Comparison of ENCODE assay signal across 8 mouse cellular contexts in the genomic region with DNA sequence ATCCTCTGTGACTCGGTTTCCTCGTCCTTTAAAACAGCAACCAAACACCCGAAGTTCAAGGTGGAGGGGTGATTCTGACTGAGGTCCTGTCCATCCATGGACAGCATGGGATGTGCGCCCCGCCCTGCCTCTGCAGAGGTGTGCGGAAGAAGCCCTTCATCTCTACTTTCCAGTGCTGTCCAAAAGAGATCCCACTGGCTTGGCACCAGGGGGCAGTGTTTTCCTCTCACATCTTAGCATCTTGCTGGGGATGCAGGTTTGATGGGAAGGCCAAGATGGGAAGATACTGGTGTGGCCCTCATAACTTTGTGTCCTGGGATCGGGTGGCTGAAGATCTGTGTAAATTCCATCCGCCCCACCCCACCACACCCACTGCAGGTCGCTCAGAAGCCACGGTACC. TPM values are rescaled to one million over a fixed set of nuclear protein-coding genes. Genes with fewer than 3 reads are reported as not detected.
DNase-seq lines count a peak whose midpoint lies in the region.

No protein-coding gene starts in this region.

- DNase-seq in adrenal gland, adult (ENCODE audit: inconsistent age in 2 of 2, low spot score in 1 of 2) = peak; percentile 50 to 75
- DNase-seq in adrenal gland, adult 8-10 months = no peak
- peak; percentile 32 to 58 for DNase-seq in layer of hippocampus, postnatal 25 days (ENCODE audit: extremely low spot score in 1 of 2, low spot score in 1 of 2)
- DNase-seq in layer of hippocampus, postnatal 36 days = no peak
- peak; percentile 31 for DNase-seq in MEL-GATA-1-ER (ENCODE audit: extremely low read depth, low read depth)
- peak; percentile 48 to 69 for DNase-seq in heart, postnatal 10 days
- peak; percentile 65 for DNase-seq in retina, postnatal 1 day
- no peak for DNase-seq in gastrocnemius, postnatal 4 days (ENCODE audit: low spot score in 2 of 2)

- intact Hi-C loops in heart, postnatal 10 days (cut with DNase I) = no loop called here

RNA-seq across cellular contexts. Expression of a gene that starts 10.8 kb away (rescaled TPM):
- 10 to 100 TPM in 2 of 4 experiments, 1 to 10 TPM in 2; 3.9 to 12.9 (median 9.3) TPM for total RNA-seq in adrenal gland, adult 8-10 months (2022)
- total RNA-seq in layer of hippocampus, postnatal 25 days (2021) = under 1 TPM; 0.63 to 0.79 TPM
- total RNA-seq in layer of hippocampus, postnatal 36 days (2021) = under 1 TPM in 1 of 2 experiments, not detected in 1; 0.25 TPM
- total RNA-seq in heart, postnatal 10 days (2021) = 10 to 100 TPM; 51.9 to 57.2 TPM
- 10 to 100 TPM; 19.0 to 26.8 TPM for total RNA-seq in gastrocnemius, postnatal 4 days (2021)

RNA-seq across cellular contexts. Expression of a gene that starts 11.6 kb away (rescaled TPM):
- total RNA-seq in adrenal gland, adult 8-10 months (2022) = 1 to 10 TPM in 2 of 4 experiments, under 1 TPM in 2; 0.52 to 2.2 (median 1.1) TPM
- total RNA-seq in layer of hippocampus, postnatal 25 days (2021) = not detected
- total RNA-seq in layer of hippocampus, postnatal 36 days (2021) = not detected
- 1 to 10 TPM; 2.2 to 2.6 TPM for total RNA-seq in heart, postnatal 10 days (2021)
- total RNA-seq in gastrocnemius, postnatal 4 days (2021) = 1 to 10 TPM; 3.2 to 3.5 TPM

RNA-seq across cellular contexts. Expression of a gene that starts 18.1 kb away (rescaled TPM):
- 100 to 1,000 TPM; 116 to 131 (median 124) TPM for total RNA-seq in adrenal gland, adult 8-10 months (2022)
- 10 to 100 TPM; 25.8 to 26.2 TPM for total RNA-seq in layer of hippocampus, postnatal 25 days (2021)
- 10 to 100 TPM; 24.0 to 24.3 TPM for total RNA-seq in layer of hippocampus, postnatal 36 days (2021)
- total RNA-seq in heart, postnatal 10 days (2021) = 100 to 1,000 TPM; 243 to 255 TPM
- total RNA-seq in gastrocnemius, postnatal 4 days (2021) = 100 to 1,000 TPM; 169 to 187 TPM

RNA-seq across cellular contexts. Expression of a gene that starts 48.3 kb away (rescaled TPM):
- total RNA-seq in adrenal gland, adult 8-10 months (2022) = 10 to 100 TPM; 19.8 to 26.6 (median 23.7) TPM
- total RNA-seq in layer of hippocampus, postnatal 25 days (2021) = 10 to 100 TPM in 1 of 2 experiments, 1 to 10 TPM in 1; 7.0 to 12.5 TPM
- 10 to 100 TPM in 1 of 2 experiments, 1 to 10 TPM in 1; 8.4 to 12.9 TPM for total RNA-seq in layer of hippocampus, postnatal 36 days (2021)
- total RNA-seq in heart, postnatal 10 days (2021) = 10 to 100 TPM; 10.3 to 14.6 TPM
- 10 to 100 TPM; 17.0 to 18.9 TPM for total RNA-seq in gastrocnemius, postnatal 4 days (2021)

Comparison
In these comparisons a context has a peak if more than half of its experiments do, and no peak if none do; other contexts are left out.
1. DNase-seq: peak in adrenal gland, adult (2 of 2), layer of hippocampus, postnatal 25 days (2 of 2), MEL-GATA-1-ER (single experiment), heart, postnatal 10 days (2 of 2) and retina, postnatal 1 day (single experiment); none in adrenal gland, adult 8-10 months (single experiment), layer of hippocampus, postnatal 36 days (0 of 2) and gastrocnemius, postnatal 4 days (0 of 2).
2. RNA of a gene that starts 18.1 kb away (total RNA-seq): 243 to 255 TPM in heart, postnatal 10 days, 169 to 187 TPM in gastrocnemius, postnatal 4 days and 116 to 131 TPM in adrenal gland, adult 8-10 months; 25.8 to 26.2 TPM in layer of hippocampus, postnatal 25 days and 24.0 to 24.3 TPM in layer of hippocampus, postnatal 36 days; every median in the first group is over 4 times any median in the second.